Mouse (Mus musculus) heart, adult 2 months (tissue): ENCODE measurements around the gene Trim67.

Source experiments
- CTCF ChIP-seq: fragments of 200-600 bp; IDR thresholded peaks from 2 replicates; pipeline ENCODE4 v1.8.1; 2022; ENCODE audit warnings: antibody characterized with exemption, mild to moderate bottlenecking, moderate library complexity
- POLR2A ChIP-seq: fragments of 200-500 bp; IDR thresholded peaks from 2 replicates; pipeline ENCODE4 v1.6.1; 2011; ENCODE audit warnings: mild to moderate bottlenecking, low read depth, low read length, control low read depth; ENCODE audit not compliant: insufficient read depth

DNA sequence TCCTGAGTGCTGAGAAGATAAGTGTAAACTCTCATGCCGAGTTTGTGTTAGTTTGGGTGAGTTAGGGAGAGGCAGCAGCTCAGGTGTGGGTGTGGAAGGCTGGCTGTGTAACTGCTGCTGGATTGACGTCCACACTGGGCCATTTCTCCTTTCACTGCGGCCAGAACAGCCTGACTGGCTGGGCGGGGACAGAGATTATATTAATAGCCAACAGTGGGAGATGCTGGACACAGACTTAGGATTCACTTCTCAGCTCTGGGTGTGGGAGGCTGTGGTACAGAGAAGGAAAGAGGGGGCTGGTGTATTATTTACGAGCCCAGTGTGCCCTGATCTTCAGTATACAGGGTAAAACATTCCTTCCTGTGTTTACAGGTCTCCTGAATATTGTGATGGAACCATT lies 85.2 kb downstream of the Trim67 start:
- no peak for TF ChIP-seq CTCF
- no peak for TF ChIP-seq POLR2A
